Mouse (Mus musculus): ENCODE data around the gene BC048403.
"Not testable (repeated sequence)": the region's sequence is repeated elsewhere in the genome, so short reads cannot be mapped to it uniquely, and the experiment has no call there.

Gene BC048403

GRCm38 (mm10) chr10:121756677-121757076 is 16.9 kb downstream of the BC048403 start:
- in situ Hi-C loops (cut with MboI, MseI): no loop called here

- in situ Hi-C loops (cut with MboI, MseI): no loop called here
Measured at GRCm38 (mm10) chr10:121759095-121759494, 19.4 kb downstream of the BC048403 start.

GRCm38 (mm10) chr10:121762141-121762540 is 22.4 kb downstream of the BC048403 start:
- in situ Hi-C loops (cut with MboI, MseI): no loop called here

- in situ Hi-C loops (cut with MboI, MseI): no loop called here
Measured at GRCm38 (mm10) chr10:121763191-121763590, 23.5 kb downstream of the BC048403 start.

- in situ Hi-C loops (cut with MboI, MseI): no loop called here
Measured at GRCm38 (mm10) chr10:121764469-121765173, 24.9 kb downstream of the BC048403 start.

GRCm38 (mm10) chr10:121765174-121766057 is 25.7 kb downstream of the BC048403 start:
- in situ Hi-C loops (cut with MboI, MseI): no loop called here

GRCm38 (mm10) chr10:121767295-121767694 is 27.6 kb downstream of the BC048403 start:
- in situ Hi-C loops (cut with MboI, MseI): not testable (repeated sequence)

GRCm38 (mm10) chr10:121769711-121770110 is 30.0 kb downstream of the BC048403 start:
- in situ Hi-C loops (cut with MboI, MseI): no loop called here

- in situ Hi-C loops (cut with MboI, MseI): no loop called here
Measured at GRCm38 (mm10) chr10:121770624-121771577, 31.2 kb downstream of the BC048403 start.

- in situ Hi-C loops (cut with MboI, MseI): no loop called here
Measured at GRCm38 (mm10) chr10:121773813-121774212, 34.1 kb downstream of the BC048403 start.

GRCm38 (mm10) chr10:121775990-121776389 is 36.3 kb downstream of the BC048403 start:
- in situ Hi-C loops (cut with MboI, MseI): loop anchor here (25.0 kb wide), 1 partner anchor 261 kb away; the partner anchor contains the start of gene Srgap1

- in situ Hi-C loops (cut with MboI, MseI): loop anchor here (25.0 kb wide), 1 partner anchor 256 kb away; the partner anchor contains the start of gene Srgap1
Measured at GRCm38 (mm10) chr10:121781159-121781558, 41.4 kb downstream of the BC048403 start.

GRCm38 (mm10) chr10:121788536-121788935 is 48.8 kb downstream of the BC048403 start:
- in situ Hi-C loops (cut with MboI, MseI): loop anchor here (25.0 kb wide), 1 partner anchor 249 kb away; the partner anchor contains the start of gene Srgap1

GRCm38 (mm10) chr10:121790078-121790477 is 50.3 kb downstream of the BC048403 start:
- in situ Hi-C loops (cut with MboI, MseI): loop anchor here (25.0 kb wide), 1 partner anchor 247 kb away; the partner anchor contains the start of gene Srgap1

GRCm38 (mm10) chr10:121792661-121793060 is 52.9 kb downstream of the BC048403 start:
- in situ Hi-C loops (cut with MboI, MseI): loop anchor here (25.0 kb wide), 1 partner anchor 245 kb away; the partner anchor contains the start of gene Srgap1

GRCm38 (mm10) chr10:121794486-121794885 is 54.7 kb downstream of the BC048403 start:
- in situ Hi-C loops (cut with MboI, MseI): loop anchor here (25.0 kb wide), 1 partner anchor 243 kb away; the partner anchor contains the start of gene Srgap1

GRCm38 (mm10) chr10:121796027-121796802 is 56.5 kb downstream of the BC048403 start:
- in situ Hi-C loops (cut with MboI, MseI): loop anchor here (25.0 kb wide), 1 partner anchor 241 kb away; the partner anchor contains the start of gene Srgap1

GRCm38 (mm10) chr10:121800041-121800440 is 60.3 kb downstream of the BC048403 start:
- in situ Hi-C loops (cut with MboI, MseI): loop anchor here (10.0 kb wide), 1 partner anchor 745 kb away; no protein-coding TSS in a partner anchor

Data from regulatory T cell (primary cell).